Mouse (Mus musculus) retina, postnatal 7 days (tissue): Measurements from ENCODE around the gene Lrrc15.
A peak's percentile ranks its signal among the peaks of the same experiment; 100 is the strongest.

Source experiments
- DNase-seq: peaks from one replicate; pipeline ENCODE4 v3.0.0-alpha.2; 2012; ENCODE audit warnings: low read depth, low spot score

Lrrc15 gene

GRCm38 (mm10) chr16:30278406-30278805 lies 4.7 kb downstream of the Lrrc15 start:
- DNase-seq = no peak

DNA sequence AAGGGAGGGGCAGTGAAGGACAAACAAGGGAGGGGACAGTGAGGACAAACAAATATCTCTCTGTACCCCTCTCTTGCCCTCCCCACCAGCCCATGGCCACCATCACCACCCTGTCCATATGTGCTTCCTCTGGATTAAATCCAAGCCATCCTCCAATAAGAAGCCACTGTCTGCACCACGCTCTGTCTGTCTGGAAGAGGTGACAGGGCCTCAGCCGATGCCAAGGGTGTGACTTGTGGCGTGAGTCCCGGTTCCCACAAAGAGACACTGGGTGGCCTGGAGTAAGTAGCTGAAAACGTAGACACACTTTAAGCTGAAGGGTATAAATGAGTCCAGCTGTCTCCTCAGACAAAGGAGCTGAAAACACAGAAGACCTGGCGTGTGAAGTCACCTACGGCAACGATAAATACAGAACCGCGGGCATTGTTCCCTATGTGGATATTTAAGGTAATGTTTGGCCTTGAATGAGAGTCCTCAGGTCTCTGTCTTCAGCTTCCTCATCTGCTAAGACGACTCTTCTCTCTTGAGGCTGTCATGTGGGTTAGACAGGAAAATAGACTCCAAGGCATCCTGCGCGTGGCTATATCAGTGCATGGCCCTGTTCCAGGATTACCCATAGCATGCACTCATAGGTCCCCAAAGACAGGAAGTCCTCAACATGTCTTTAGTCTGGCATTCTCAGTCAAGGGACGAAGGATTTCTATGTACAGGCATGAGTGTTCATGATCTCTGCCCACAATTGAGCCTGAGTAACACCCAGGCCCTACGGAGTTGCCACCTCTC lies 7.3 kb downstream of the Lrrc15 start:
- no peak for DNase-seq

DNA sequence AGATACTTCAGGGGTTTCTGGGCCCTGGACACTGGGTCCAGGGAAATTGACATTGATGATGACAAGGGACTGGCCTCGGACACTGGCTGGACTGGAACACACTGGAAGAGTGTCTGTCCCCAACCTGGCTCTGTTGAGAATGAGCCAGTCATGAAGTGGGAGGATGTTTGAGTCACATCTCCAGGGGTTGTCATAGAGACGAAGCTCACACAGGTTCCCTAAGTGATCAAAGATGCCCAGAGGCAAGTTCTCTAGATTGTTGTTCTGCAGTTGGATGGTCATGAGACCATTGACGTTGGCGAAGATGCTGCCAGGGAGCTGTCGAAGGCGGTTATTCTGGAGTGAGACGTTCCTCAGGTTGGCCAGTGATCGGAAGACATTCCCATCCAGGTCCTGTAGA lies 10.0 kb downstream of the Lrrc15 start:
- no peak for DNase-seq

- no peak for DNase-seq
Measured at GRCm38 (mm10) chr16:30271941-30272595, 11.0 kb downstream of the Lrrc15 start.

GRCm38 (mm10) chr16:30271223-30271761 lies 11.8 kb downstream of the Lrrc15 start:
- DNase-seq = no peak

DNA sequence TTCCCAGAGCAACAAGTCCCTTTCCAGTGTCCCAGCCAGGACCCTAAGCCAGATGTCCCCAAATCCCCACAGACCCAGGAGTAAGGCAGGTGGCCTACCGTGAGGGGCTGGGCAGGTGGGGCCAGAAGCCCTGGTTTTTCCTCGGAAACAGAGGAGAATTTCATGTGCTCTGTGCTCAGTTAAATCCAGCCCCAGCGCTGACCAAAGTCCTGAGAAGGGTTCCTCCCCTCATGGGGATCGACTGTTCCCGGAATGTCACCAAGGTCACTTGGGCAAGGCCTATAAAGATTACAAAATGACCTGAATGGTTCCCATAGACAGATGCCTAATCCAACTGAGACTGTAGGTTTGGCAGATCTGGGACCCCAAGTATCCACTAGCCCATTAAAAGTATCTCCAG lies 15.7 kb downstream of the Lrrc15 start, which contains the start of gene Cpn2:
TSS of gene Cpn2 (minus strand) at position 141 of the 400 bp plus-strand sequence.
- DNase-seq = no peak

DNA sequence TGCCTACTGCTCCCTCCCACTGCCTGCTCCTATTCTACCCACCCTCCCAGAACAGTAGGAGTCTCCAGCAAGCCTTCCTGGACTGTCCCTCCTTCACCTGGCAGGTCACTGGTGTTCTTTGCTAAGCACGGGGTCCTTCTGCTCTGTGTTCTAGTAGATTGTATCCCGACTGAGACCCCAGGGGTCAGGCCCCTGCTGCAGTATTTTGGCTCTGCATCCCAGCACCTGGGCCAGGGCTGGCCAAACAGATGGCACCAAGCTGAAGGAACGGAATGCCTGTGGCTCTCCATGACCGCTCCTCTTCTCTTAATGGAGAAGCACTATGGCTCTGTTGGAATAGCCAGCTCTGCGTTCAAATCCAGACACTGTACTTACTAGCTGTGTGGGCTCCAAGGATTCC lies 16.5 kb downstream of the Lrrc15 start:
- DNase-seq = no peak

GRCm38 (mm10) chr16:30265611-30266010 lies 17.4 kb downstream of the Lrrc15 start:
- DNase-seq = no peak

DNA sequence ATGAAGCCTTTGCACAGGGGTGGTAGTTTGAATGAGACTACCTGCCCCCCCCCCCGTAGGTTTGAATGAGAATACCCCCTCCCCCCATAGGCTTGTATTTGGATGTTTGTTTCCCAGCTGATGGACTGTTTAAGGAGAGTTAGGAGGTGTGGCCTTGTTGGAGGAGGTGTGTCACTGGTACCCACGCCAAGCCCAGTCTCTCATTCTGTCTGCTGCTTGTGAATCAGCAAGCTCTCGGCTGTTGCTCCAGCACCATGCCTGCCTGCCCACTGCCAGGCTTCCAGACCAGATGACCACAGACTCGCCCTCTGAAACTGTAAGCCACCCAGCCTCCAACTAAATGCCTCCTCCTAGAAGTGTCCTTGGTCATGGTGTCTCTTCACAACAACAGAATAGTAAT lies 19.9 kb downstream of the Lrrc15 start:
- no peak for DNase-seq

GRCm38 (mm10) chr16:30262664-30263063 lies 20.4 kb downstream of the Lrrc15 start:
- peak; percentile 48 for DNase-seq

GRCm38 (mm10) chr16:30262157-30262556 lies 20.9 kb downstream of the Lrrc15 start:
- DNase-seq = no peak

DNA sequence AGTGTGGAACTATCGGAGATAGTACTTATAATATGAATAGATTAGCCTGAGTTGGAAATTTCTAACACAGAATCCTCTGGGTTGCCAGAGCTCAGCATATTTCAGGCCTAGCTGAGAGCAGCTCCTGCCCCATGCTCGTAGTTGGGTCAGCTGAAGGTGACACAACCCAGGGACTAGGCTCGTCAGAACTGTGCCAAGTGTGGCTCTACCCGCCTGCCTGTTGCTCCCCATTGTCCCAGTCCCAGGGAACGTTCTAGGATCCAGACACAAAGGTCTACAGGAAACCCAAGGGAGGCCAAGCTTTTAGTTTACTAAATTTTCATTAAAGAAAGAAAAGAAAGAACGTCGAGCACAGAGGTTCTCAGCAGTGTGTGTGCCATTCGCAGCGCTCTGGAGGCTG lies 21.7 kb downstream of the Lrrc15 start:
- DNase-seq = no peak

DNA sequence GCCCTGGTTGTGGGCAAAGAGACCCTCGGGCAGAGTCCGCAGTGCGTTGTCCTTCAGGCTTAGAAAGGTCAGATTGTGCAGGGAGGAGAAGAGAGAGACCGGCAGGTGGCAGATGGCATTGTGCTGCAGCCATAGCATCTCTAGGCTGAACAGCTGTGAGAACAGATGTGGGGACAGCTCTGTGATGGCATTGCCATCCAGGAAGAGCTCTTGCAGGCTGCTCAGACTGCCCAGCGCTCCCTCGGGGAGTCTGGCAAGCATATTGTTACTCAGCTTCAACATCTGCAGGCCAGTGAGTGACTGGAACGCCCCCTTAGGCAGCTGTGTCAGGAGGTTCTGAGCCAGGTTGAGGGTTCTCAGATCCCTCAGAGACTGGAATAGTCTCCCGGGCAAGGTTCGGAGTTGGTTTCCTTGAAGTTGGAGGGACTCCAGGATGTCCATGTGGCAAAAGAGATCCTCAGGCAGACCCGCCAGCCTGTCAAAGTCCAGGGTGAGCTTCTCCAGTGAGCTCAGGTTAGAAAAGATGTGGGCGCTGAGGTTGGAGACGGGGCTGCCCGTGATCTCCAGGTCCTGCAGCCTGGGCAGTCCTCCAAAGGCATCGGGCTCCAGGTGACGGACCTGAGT lies 22.9 kb downstream of the Lrrc15 start:
- DNase-seq = peak; percentile 23

GRCm38 (mm10) chr16:30259444-30259843 lies 23.6 kb downstream of the Lrrc15 start:
- DNase-seq = no peak

GRCm38 (mm10) chr16:30258441-30258840 lies 24.6 kb downstream of the Lrrc15 start:
- DNase-seq = no peak

GRCm38 (mm10) chr16:30257718-30258117 lies 25.3 kb downstream of the Lrrc15 start:
- DNase-seq = no peak

DNA sequence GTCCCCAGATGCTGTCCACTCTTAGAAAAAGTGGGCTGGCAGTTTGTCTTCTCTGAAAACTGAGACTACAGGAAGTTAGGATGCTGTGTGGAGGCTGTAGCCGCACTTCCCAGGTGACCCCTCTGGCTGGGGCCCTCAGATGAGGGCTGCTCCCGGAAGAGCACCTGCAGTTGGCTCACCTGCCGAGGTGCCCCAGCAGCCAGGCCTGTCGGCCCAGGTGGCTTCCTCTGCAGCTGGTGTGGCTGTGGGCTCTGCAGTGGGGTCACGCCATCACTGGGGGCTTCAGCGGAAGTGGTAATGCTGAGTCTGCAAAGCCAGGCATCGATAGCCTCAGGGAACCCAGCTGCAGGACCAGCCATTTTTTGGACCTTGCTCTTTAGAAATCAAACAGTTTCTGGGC lies 28.0 kb downstream of the Lrrc15 start:
- DNase-seq = no peak

DNA sequence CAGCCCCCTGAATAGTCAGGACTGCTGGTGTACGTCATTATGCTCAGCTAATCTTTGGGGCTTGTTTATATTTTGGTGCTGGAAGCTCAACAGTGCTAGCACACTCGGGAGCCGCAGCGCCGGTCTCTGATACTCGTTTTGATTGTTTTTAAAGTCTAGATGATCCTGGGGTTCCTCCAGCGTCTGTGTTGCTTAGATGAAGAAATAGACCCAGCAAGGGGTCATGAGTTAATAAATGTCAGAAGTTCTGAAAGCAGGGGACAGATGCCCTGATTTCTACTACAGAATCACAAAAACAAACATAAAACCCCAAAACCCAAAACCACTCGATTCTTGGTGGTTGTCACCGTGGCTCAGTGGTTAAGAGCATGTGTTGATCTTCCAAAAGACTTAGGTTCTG lies 29.2 kb downstream of the Lrrc15 start:
- DNase-seq = no peak

DNA sequence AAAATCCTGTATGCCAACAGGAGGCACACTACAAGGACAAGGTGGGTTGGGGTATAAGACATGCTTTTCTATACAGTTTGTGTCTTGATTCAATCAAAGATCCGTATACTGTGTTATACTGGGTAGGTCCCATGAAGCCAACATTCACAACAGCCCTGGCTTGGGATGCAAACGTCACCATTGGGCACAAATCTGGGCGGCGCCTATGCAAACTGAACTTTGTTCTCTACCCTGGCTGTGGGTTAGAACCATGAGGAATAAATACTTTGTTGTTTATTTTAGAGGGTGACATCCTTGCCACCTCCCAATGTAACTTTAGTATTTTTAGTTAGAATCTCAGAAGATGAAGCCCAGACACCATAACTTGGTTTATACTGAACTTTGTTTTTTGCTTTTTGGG lies 29.7 kb downstream of the Lrrc15 start:
- DNase-seq = no peak

DNA sequence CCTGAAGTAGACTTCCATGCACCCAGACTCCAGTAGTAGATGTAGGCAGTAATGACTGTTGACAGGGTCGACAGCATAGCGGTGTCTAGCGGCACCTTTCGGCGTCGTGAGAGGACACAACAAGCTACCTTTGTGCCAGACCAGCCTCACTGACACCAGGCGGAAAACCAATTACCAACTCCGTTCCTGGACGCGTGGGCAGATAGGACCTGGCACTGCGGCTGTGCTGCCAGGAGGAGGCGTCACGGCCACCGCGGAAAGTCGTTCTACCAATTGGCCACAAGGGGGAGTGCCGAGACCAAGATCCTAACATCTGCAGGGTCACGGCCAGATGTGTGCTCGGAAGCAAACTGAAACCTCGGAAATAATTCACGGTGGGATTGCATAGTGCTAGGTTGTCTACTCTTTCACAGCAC lies 31.0 kb downstream of the Lrrc15 start:
- peak; percentile 52 for DNase-seq

- DNase-seq = no peak
Measured at GRCm38 (mm10) chr16:30244037-30244700, 38.9 kb downstream of the Lrrc15 start.

GRCm38 (mm10) chr16:30241623-30242022 lies 41.4 kb downstream of the Lrrc15 start:
- DNase-seq = no peak
